Mouse (Mus musculus) urinary bladder, postnatal 10 days (tissue): Measurements from ENCODE around the gene Pik3r5.

Experiments used
- DNase-seq: peaks from one replicate; pipeline ENCODE4 v3.0.0; 2022; ENCODE audit warnings: low spot score

The Pik3r5 gene

DNA sequence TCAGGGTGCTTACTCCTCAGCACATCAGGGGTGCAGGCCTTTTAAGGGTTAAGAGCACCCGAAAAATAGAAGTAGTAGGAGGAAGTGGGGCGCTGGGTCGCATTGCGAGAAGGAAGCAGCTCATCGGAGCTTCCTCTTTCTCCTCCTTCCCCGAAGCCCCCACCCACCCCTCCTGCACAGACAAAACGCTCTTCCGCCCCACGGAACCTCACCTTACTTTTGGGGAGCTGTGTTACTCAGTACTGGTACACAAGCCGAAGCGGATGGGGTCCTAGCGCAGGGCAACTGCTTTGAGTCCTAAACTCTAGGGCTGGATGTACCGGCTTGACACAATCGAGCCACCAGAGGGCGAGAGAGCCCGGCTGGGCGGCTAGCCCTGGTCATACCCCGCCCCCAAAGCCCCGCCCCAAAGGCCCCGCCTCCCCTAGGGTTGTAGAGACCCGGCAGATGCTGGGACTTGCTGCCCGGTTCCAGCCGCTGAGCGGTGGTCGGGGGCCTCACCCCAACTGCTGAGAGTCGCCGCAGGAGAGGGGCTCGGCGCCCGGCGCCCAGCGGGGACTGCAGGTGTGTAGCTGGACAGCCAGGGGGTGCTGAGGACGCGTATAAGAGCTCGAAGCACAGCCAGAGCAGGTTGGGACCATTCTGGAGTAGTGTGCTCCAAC, at the start of gene Pik3r5:
TSS of gene Pik3r5 (plus strand) at position 423 of the 662 bp plus-strand sequence.
- peak; percentile 23 for DNase-seq

DNA sequence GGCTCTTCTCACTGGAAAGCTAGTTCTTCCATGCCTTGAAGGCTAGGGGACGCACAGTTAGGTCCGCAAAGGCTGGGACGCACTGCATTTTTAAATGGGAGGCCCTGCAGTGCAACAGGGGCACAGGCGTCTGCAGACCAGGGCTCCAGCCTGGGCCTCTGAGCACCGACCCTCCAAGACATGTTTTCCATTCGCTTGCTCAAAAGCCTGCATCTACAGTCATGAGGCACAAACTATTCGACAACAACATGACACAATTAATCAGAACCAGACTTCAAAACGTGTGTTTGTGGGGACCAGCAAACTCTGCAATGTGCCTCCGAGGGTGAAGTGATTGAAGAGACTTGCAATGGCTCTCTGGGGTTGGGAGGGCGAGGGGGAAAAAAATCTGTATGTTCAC, 48.4 kb upstream of the Pik3r5 start:
- no peak for DNase-seq

DNA sequence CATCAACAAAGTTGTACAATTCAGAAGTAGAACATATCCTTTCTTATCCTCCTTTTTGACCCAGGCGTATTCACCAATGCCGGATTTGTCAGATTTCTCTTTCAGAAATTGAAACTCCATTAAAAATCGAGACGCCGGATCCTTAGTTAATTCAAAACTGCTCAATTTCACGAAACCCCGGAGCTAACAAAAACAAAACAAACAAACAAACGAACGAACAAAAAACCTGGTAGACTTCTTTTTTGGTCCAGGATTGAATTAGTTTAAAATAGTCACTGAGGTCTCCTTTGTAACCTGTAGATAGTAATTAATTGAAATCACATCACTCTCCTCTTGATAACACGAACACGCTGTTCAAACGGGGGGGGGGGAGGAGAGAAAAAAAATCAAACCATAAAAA, 47.8 kb upstream of the Pik3r5 start:
- DNase-seq, result no peak

DNA sequence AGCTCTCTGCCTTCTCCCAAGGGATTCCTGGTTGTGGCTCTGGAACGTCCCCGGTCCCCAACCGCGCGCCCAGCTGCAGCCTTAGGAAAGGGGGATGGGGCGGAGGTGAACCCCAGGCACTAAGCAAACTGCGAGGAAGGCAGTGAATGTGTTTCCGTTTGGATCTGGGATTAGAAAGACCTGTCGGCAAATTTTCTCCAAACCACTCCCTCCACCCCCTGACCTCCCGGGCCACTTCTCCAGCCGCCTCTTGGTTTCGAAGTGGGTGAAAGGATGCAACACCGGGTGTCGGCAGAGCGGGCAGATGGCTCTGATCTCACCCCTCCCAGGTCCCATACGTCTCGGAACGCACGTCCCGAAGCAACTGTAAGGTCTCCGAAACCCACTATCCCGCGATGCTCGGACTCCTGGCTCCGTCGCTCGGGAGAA, 47.3 kb upstream of the Pik3r5 start:
- DNase-seq, result no peak

DNA sequence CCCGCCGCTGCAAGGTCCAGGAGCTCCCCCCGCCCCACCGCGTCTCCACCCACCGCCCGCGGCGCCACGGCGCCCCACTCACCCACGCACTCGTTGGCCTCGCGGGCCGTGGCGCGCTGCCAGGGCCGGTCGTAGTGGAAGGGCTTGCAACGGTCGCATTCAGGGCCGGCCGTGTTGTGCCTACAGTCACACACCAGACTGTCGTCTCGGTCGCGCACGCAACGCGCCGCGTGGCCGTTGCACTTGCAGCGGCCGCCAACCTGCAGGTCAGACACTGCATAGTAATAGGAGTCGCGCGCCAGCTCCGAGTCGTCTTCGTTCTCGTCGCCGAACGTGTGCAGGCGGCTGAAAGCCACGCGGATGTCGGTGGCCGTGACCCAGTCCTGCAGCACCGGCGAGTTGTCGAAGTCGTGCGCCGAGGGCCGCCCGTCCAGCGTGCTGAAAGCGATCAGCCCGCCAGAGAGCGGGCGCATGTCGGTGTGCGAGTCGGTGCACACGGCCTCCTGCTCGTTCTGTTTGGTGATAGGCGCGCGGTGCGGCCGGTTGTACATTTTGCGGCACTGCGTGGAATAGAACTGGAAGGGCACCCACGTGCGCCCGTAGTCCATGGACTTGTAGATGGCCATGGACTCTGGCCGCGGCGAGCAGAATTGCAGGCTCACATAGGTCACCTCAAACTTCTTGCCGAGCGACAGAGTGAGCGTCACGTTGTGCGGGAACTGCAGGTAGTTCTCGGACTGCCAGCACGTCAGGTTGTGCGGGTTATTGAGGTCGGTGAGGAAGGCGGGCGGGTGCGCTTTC, 46.7 kb upstream of the Pik3r5 start:
- DNase-seq, result no peak

DNA sequence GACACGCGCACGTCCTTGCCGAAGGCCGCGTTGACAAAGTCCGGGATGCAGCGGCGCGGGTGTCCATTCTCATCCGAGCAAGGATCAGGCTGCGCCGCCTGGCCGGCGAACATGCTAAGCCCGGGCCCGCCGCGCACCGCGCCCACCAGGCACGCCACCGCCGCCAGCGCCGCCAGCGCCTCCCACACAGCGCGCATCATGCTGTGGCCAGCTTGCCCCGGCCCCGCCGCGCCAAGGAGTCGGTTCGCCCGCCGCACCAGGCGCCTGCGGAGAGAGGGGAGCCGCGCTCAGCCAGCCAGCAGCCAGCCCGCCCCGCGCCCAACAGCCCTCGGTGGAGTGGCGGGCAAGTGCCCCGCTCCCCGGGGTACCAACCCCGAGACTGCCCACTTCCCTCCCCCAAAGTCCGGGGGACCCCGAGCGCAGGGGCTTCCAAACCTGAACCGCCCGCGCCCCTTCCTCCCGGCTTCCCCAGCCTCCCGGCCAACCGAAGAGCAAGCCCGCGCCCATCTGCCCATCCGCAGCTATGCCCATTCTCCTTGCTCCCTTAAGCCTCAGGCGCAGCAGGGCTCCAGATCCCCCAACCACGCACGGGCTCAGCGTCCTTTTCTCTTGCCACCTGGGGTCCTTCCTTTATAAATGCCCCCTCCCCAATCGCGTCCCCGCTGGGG, 45.9 kb upstream of the Pik3r5 start:
- no peak for DNase-seq

DNA sequence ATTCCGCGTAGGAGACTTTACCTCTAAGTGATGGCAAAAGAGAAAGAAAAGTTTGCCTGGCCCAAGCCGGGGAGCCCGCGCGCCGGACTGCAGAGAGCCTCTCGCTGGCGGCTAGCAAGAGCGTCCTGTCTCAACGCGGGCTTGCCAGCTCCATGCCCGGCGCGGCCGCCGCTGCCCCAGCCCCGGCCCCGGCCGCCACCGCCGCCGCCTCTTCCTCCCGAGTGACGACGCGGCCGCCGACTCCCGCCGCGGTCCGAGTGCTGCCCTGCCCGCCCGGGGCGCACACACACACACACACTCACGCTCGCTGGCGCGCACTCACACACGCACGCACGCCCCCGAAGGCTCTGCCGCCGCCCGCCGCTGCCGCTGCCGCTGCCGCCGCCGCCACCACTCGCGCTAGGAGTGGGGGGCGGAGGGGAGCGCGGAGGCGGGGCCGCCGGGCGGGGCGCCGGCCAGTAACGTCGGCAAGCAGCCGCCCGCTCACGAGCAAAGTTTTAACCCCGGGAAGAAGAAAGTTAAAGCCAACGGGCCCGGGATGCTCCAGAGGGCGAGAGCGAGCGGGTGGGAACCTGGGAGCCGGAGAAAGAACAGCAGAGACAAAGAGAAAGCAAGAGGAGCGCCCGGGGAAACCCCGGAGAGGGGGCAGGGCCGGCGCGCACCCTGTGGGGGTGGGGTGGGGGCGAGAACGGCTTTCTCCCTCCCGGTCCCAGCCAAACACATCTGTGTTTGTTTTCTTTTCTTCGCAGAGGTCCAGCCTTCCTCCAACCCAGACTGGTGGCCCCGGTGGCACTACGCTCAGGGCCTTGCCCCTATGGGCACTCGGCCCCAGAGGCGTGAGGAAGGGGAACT, 45.1 kb upstream of the Pik3r5 start:
- DNase-seq, result no peak

DNA sequence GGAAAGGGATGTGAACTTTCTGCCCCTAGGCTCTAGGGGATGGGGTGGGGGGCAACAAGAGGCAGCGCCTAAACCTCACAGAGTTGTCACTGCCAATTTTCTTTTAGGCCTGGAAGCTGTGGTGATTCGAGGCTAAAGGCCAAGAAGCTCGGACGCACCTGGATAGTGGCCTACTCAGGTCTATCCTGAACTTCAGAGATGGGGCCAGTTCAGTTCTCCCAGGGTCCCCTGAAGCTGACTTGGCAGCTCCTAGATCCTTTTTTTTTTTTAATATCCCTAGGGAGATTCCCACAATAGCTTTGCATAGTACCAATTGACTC, 44.5 kb upstream of the Pik3r5 start:
- no peak for DNase-seq

DNA sequence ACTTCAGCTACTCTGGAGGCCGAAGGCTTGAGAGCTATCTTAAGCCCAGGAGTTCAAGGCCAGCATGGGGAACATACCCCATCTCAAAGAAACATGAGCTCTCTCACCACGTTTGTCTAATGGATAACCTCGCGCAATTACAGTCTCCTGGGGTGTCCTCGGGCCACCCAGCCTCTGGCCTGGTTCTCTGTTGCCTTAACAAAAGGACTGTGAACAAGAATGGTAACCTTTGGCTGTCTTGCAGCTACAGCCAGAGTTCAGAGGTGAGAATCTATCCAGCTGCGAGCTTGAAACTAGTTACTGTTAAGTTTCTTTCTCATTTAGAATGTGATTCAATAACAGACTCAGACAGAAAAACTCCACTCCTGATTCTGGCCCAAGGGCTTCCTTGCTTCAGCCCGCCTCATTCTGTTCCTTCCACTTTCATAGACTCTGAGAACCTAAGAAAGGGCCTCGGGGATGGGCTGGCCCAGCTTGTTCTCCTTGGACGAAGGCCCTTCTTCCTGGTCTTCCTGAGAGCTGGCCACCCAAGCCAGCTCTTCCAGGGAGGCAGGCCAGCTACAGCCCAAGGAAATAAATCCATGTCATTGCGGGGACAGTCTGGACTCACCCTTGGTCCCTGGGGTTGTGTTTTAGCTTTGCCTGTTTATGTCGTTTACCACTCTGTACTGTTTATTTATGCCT, 43.8 kb upstream of the Pik3r5 start:
- no peak for DNase-seq

DNA sequence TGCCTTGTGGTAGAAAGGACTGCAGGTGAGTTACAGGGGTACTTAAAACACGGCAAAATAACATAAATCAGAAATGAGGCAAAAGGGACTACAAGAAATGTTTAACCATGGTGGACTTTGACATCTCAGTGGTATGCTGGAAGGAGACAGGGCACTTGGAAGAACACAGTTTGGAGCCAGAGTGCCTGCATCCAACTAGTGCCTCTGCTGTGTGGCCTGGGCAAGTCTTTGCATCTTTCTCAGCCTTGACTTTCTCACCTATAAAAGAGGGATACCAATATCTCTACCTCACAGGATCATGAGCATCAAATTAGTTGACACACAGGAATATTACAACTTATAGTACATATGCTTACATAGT, 43.3 kb upstream of the Pik3r5 start:
- no peak for DNase-seq

DNA sequence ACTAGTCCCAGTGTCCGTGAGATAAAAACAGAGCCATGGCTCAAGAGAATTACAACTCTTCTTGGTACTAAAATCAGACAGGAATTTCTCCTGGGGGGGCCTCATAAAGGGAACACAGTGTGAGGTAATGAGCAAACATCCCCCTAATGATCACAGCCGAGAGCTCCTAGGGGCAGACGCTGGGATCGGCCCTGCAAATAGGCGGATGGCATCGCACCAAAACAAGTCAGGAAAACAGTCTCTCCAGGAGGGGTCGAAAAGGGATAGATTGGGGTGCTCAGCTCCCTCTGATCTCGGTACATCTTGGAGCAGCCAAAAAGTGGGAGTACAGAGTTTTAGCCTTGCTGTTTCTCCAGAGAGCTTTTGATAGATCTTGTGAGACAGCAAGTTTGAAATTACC, 42.3 kb upstream of the Pik3r5 start:
- DNase-seq, result no peak

DNA sequence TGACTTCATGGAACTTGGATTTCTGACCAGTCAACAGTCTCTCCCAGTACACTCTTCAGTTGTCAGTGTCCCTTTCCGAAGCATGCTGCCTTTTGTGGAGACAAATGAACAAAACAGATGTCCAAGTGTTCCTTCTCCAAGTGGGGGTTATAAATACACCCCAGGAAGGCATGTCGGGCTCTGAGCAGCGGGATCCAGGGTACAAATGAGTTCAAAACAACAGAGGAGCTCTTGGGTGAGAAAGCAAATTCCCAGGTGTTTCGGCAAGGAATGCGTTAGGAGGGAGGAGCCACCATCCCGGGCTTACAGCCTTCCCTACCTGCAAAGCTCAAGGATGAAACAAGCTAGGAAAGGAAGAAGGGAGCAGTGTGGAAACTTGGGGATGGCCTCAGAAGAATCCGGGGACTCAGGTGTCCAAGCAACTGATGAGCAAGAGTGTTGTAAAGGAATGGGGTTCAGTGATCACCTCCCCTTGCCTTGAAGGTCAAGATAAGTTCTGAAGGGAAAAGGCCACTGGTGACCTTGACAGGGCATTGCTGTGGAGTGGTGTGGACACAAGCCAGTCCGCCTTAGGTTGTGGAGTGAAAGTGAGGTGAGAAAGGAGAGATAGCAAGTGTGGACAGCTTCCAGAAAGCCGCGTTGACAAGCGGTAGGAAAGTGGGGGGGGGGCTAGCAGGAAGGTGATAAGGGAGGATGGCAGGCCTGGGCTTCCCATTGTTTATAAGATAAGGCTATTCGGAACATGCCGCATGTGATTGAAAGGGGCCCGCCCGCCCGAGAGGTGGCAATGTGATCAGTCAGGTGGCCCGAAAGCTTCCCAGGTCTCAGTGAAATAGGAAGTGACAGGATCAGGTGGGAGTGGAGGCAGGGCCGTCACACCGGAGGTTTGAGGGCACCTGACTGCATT, 41.3 kb upstream of the Pik3r5 start:
- no peak for DNase-seq

DNA sequence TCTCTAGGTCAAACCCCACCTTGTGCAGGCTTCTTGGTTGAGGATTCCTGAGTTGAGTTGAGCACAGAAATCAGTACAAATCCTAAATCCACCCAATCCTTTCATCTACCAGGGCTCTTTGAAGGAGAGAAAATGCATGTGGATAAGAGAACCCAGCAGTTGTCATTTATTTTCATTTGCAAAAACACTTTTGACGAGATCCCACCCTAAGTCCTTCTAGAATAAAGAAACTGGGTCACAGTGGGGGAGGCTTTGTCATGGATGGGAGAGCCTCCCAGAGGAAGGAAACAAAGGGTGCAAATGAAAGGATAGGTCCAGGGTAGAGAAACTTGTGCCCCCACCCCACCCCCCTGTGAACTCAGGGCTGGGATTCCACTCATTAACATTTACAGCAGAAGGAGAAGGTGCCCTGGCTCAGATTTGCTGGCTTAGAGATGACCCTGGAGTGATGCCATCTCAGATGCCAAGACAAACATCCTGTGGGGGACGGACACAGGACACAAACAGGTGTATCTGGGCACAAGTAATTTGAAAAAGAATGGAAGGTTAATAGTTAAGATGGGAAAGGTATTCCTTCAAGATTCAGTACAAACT, 37.9 kb upstream of the Pik3r5 start:
- no peak for DNase-seq

DNA sequence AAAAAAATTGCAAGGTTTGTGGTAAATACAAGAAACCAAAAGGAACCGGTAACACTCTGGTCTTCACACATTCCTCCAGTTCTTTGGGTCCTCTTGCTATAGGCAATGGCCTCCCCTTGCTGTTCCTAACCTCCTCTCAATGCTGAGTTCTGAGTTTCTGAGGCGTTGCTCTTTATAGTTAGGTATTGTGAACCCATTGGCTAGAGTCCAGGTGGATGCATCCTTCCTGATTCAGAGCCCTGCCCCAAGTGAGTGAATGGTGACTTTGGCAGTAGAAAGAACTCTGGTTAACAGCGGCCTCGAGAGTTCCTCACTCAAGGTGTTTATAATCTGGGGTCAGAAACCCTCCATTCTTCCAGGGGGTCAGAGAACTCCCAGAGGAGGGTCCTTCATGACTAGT, 37.2 kb upstream of the Pik3r5 start:
- DNase-seq, result no peak

DNA sequence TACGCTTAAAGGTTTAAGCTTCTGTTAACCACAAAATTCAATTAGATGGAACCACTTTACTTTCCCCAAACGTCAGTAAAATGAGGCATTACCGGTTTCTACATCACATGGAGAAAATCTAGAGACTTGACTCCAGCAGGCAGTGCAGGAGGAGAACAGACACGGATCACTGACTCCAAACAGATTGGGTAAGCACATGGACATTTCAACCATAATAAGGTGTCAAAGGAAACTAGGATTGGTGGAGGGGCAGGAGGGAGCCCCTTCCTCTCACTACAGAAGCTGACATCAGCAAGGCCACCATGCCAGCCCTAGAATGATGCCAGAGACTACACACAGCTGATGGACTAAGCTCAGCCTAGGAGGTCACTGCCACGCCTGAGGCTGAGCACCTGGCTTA, 36.4 kb upstream of the Pik3r5 start:
- DNase-seq, result no peak

DNA sequence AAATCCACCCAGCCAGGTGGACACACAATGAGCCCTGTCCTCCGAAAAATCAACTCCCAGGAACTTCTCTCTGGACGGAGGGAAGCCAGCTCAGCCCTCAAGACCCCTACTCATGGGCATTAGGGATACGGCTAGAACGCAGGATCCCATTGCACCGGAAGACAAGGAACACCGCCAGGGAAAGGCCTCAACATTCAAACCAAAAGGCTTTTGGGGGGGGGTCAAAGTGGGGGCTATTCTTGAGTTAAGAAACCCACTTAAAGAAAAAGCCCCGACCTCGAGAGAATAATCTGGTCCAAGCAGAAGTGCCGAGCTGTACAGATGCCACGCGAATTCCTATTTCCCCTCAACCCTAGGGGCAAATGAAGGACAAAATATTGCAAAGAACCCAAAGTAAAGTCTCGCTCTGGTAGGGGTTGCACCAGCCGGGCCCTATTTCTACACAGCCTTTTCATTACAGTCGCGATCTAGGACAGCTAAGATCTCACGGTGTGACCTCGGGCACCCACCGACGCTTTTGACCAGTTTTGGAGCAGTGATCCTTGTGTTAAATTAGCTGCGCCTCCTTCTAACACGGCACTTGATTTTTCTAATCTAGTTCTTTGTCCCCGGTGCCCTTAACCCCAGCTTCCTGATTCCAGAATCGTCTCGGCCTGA, 32.9 kb upstream of the Pik3r5 start:
- DNase-seq, result no peak

DNA sequence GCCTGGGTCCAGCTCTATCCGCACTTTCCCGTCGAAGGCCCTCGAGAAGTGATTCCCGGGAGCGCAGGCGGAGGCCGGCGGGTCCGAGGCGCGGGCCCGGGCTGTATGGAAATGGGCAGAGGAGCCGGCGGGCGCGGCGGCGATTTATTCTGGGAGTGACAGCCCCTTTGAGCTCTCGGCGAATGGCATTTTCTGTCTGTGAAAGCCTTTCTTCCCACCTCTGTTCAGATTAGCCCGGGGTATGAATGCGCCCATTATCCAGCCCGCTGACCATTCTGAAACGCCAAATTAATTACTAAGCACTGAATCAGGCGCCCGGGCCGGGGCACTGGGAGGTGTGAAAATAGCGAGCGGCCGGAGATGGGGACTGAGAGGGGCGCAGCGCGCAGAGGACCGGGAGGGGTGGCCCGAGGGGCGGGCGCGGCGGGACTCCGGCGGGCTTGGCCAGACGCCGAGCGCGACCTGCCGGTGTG, 32.3 kb upstream of the Pik3r5 start:
- no peak for DNase-seq

DNA sequence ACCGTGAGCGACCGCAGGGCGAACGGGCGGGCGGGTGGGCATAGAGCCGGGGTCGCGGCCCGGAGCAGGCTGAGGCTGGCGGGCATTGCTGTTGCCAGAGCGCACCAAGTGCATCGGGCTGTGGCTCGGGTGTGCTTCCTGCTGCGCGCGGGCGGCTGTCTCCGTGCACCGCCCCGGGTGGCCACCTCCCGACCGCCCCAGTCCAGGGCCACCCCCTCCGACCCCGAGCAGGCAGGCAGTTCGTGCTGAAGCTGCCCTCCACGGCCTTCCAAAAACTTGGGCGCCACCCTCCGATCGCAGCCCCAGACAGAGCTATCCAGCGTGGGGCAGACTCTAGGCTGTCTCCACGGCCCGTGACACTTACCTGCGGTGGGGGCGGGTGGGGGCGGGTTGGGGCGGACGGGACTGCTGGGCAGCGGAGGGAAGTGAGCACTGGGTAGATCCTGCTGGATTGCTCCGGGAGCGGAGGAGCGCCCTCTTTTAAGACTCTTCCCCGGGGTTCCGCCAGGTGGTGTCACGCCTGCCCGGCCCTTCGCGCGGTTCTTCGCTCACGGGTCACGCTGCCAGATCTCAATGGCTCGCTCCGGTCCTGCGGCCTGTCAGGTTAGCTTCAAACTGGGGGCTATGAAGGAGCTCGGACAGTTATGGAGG, 31.8 kb upstream of the Pik3r5 start:
- DNase-seq, result no peak

DNA sequence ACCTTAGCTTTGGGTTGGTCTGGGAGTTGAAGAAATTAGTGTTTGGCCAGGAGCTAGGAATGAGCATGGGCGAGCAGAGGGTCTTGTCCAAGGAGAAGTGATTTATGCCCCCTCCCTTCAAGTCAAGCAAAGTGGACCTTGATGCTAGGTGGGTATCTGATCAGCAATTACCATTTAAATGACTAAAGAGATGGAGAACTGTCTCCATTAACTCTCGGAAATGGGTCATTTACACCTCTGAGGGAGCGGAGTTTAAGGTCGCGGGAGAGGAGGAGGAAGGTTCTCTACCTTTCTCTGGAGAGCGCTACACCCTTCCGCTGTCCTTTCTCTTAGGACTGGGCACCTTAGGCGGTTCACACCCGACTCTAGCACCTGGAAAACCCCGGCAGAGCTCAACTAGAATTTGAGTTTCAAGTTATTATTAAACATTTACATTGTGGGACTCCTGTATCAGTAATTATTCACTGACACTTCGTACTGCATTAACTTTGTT, 31.1 kb upstream of the Pik3r5 start, which contains the start of gene Ntn1:
TSS of gene Ntn1 (minus strand) at position 97 of the 493 bp plus-strand sequence.
- DNase-seq, result no peak
